Mouse (Mus musculus): Measurements from ENCODE around the gene Ficd.

DNA sequence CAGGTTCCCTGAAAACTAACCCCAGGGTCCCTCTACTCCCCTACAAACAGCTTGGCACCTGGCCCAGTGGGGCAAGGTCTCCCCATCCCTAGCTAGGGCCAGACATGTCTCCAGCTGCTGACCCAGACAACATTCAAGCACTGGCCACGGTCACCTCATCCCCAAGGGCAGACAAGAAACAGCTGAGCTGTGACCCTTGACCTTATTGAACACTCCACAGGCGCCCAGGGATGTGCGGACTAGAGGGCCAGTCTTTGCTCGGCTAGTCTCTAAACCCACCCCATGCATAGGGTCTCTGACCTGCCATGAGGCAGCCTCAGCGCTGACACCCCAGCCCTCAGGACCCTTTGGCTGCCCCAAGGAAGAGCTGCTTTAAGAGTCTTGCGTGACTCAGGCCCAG lies 53.0 kb downstream of the Ficd start:
- TF ChIP-seq EP300 (IDR thresholded peaks at IDR 0.05; ENCODE audit: insufficient read depth, low read depth, low read length) (no peak), CTCF (IDR thresholded peaks at IDR 0.05; ENCODE audit: low read depth, low read length) (no peak)

Measured in ES-Bruce4 (cell line).